Mouse (Mus musculus): ENCODE results near the gene Srgap3.

Gene Srgap3

GRCm38 (mm10) chr6:112946895-112947436 is at the start of gene Srgap3:
Gene Srgap3, minus strand, starts transcription at chr6:112947266.
- in situ Hi-C loops (cut with MboI; ENCODE audit: low pct_unique_long_range_greater_than_20kb in 1 of 2, low sequenced_read_pairs in 2 of 2, unreplicated experiment in 1 of 2) = no loop called here

- in situ Hi-C loops (cut with MboI; ENCODE audit: low pct_unique_long_range_greater_than_20kb in 1 of 2, low sequenced_read_pairs in 2 of 2, unreplicated experiment in 1 of 2) = no loop called here
These were observed 48.6 kb upstream of the Srgap3 start for GRCm38 (mm10) chr6:112995708-112996107.

- in situ Hi-C loops (cut with MboI; ENCODE audit: low pct_unique_long_range_greater_than_20kb in 1 of 2, low sequenced_read_pairs in 2 of 2, unreplicated experiment in 1 of 2) = no loop called here
These were observed 43.1 kb upstream of the Srgap3 start for GRCm38 (mm10) chr6:112990119-112990518.

GRCm38 (mm10) chr6:112985362-112986314 is 38.6 kb upstream of the Srgap3 start:
- in situ Hi-C loops (cut with MboI; ENCODE audit: low pct_unique_long_range_greater_than_20kb in 1 of 2, low sequenced_read_pairs in 2 of 2, unreplicated experiment in 1 of 2) = no loop called here

- in situ Hi-C loops (cut with MboI; ENCODE audit: low pct_unique_long_range_greater_than_20kb in 1 of 2, low sequenced_read_pairs in 2 of 2, unreplicated experiment in 1 of 2) = no loop called here
These were observed 35.2 kb upstream of the Srgap3 start for GRCm38 (mm10) chr6:112982241-112982640.

- in situ Hi-C loops (cut with MboI; ENCODE audit: low pct_unique_long_range_greater_than_20kb in 1 of 2, low sequenced_read_pairs in 2 of 2, unreplicated experiment in 1 of 2) = no loop called here
These were observed 31.9 kb upstream of the Srgap3 start for GRCm38 (mm10) chr6:112978947-112979346.

GRCm38 (mm10) chr6:112977246-112977645 is 30.2 kb upstream of the Srgap3 start:
- in situ Hi-C loops (cut with MboI; ENCODE audit: low pct_unique_long_range_greater_than_20kb in 1 of 2, low sequenced_read_pairs in 2 of 2, unreplicated experiment in 1 of 2) = no loop called here

GRCm38 (mm10) chr6:112976541-112976940 is 29.5 kb upstream of the Srgap3 start:
- in situ Hi-C loops (cut with MboI; ENCODE audit: low pct_unique_long_range_greater_than_20kb in 1 of 2, low sequenced_read_pairs in 2 of 2, unreplicated experiment in 1 of 2) = no loop called here

GRCm38 (mm10) chr6:112976136-112976535 is 29.1 kb upstream of the Srgap3 start:
- in situ Hi-C loops (cut with MboI; ENCODE audit: low pct_unique_long_range_greater_than_20kb in 1 of 2, low sequenced_read_pairs in 2 of 2, unreplicated experiment in 1 of 2) = no loop called here

GRCm38 (mm10) chr6:112973786-112974720 is 27.0 kb upstream of the Srgap3 start:
- in situ Hi-C loops (cut with MboI; ENCODE audit: low pct_unique_long_range_greater_than_20kb in 1 of 2, low sequenced_read_pairs in 2 of 2, unreplicated experiment in 1 of 2) = loop anchor here in 1 of 2 experiments (25.0 kb wide), 1 partner anchor 262 kb away; no protein-coding TSS in a partner anchor

- in situ Hi-C loops (cut with MboI; ENCODE audit: low pct_unique_long_range_greater_than_20kb in 1 of 2, low sequenced_read_pairs in 2 of 2, unreplicated experiment in 1 of 2) = loop anchor here in 1 of 2 experiments (25.0 kb wide), 1 partner anchor 261 kb away; no protein-coding TSS in a partner anchor
These were observed 26.0 kb upstream of the Srgap3 start for GRCm38 (mm10) chr6:112972858-112973631.

GRCm38 (mm10) chr6:112972127-112972526 is 25.1 kb upstream of the Srgap3 start:
- in situ Hi-C loops (cut with MboI; ENCODE audit: low pct_unique_long_range_greater_than_20kb in 1 of 2, low sequenced_read_pairs in 2 of 2, unreplicated experiment in 1 of 2) = loop anchor here in 1 of 2 experiments (25.0 kb wide), 1 partner anchor 260 kb away; no protein-coding TSS in a partner anchor

- in situ Hi-C loops (cut with MboI; ENCODE audit: low pct_unique_long_range_greater_than_20kb in 1 of 2, low sequenced_read_pairs in 2 of 2, unreplicated experiment in 1 of 2) = loop anchor here in 1 of 2 experiments (25.0 kb wide), 1 partner anchor 259 kb away; no protein-coding TSS in a partner anchor
These were observed 24.2 kb upstream of the Srgap3 start for GRCm38 (mm10) chr6:112971116-112971768.

GRCm38 (mm10) chr6:112967359-112967758 is 20.3 kb upstream of the Srgap3 start:
- in situ Hi-C loops (cut with MboI; ENCODE audit: low pct_unique_long_range_greater_than_20kb in 1 of 2, low sequenced_read_pairs in 2 of 2, unreplicated experiment in 1 of 2) = loop anchor here in 1 of 2 experiments (25.0 kb wide), 1 partner anchor 255 kb away; no protein-coding TSS in a partner anchor

- in situ Hi-C loops (cut with MboI; ENCODE audit: low pct_unique_long_range_greater_than_20kb in 1 of 2, low sequenced_read_pairs in 2 of 2, unreplicated experiment in 1 of 2) = loop anchor here in 1 of 2 experiments (25.0 kb wide), 1 partner anchor 246 kb away; no protein-coding TSS in a partner anchor
These were observed 11.3 kb upstream of the Srgap3 start for GRCm38 (mm10) chr6:112958360-112958759.

GRCm38 (mm10) chr6:112957583-112958280 is 10.7 kb upstream of the Srgap3 start:
- in situ Hi-C loops (cut with MboI; ENCODE audit: low pct_unique_long_range_greater_than_20kb in 1 of 2, low sequenced_read_pairs in 2 of 2, unreplicated experiment in 1 of 2) = loop anchor here in 1 of 2 experiments (25.0 kb wide), 1 partner anchor 245 kb away; no protein-coding TSS in a partner anchor

Measured in mouse embryonic stem cell (cell line).